ENCODE assay signal across 11 mouse cellular contexts in the genomic region with DNA sequence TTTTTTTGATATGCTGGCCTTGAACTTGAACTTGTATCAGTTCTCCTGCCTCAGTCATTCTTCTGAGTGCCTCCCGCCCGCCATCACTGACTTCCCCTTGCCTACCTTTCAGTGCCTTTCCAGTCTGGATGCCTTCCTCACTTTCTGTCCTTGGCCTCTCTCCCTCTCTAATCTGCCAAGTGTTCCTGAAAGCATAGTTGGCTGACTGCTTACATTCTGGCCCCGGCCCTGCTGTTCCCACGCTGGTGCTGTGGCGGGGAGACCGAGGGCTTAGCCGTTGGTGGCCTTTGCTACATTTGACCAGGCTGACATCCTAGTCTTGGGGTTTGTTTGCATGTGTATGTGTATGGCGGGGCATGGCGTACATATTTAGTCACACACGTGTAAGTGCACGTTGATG. TPM values are rescaled to one million over a fixed set of nuclear protein-coding genes. Genes with fewer than 3 reads are reported as not detected.
DNase-seq lines count a peak whose midpoint lies in the region.
"Had no signal": no experiment of that assay in that cellular context is flagged by ENCODE, and none has a peak within 500 bp of the region (broad histone marks: within the 10 kb centered on the region; RNA-seq: fewer than 3 reads in every experiment).

No protein-coding gene starts in this region.

- DNase-seq in adrenal gland, adult 2 months, result peak; percentile 50
- no peak for DNase-seq in adrenal gland, adult 8-10 months
- peak; percentile 26 to 43 for DNase-seq in heart, postnatal 10 days
- DNase-seq in heart, postnatal 4 days, result no peak
- DNase-seq in Muller cell, postnatal 12 days (ENCODE audit: inconsistent ontology term), result peak; percentile 34
- DNase-seq in cerebellum, postnatal 10 days, result peak; percentile 76 to 82
- DNase-seq in lung, postnatal 14 days, result no peak
- no peak for DNase-seq in lung, adult 18-20 months
- DNase-seq: kidney, adult 11 months; kidney, postnatal 14 days; spleen, adult 18-20 months had no signal

- intact Hi-C loops in heart, postnatal 10 days (cut with DNase I), result no loop called here

RNA-seq across cellular contexts. Expression of gene Mtf1, which starts 14.0 kb away (rescaled TPM):
- 10 to 100 TPM; 22.8 to 25.3 TPM for total RNA-seq in adrenal gland, adult 2 months (2021)
- 5.5 and 7.1 TPM in 2 replicates for polyA plus RNA-seq in adrenal gland, adult 2 months (2012; rRNA removed)
- 10 to 100 TPM; 24.8 to 33.8 (median 28.5) TPM for total RNA-seq in adrenal gland, adult 8-10 months (2022)
- 10 to 100 TPM; 17.4 to 17.6 TPM for total RNA-seq in heart, postnatal 10 days (2021)
- total RNA-seq in heart, postnatal 4 days (2021), result 10 to 100 TPM; 15.2 to 15.3 TPM

RNA-seq across cellular contexts. Expression of gene Yrdc, which starts 34.6 kb away (rescaled TPM):
- total RNA-seq in adrenal gland, adult 2 months (2021), result 10 to 100 TPM; 34.9 to 39.5 TPM
- polyA plus RNA-seq in adrenal gland, adult 2 months (2012; rRNA removed), result 45.0 and 48.5 TPM in 2 replicates
- 10 to 100 TPM; 40.9 to 53.4 (median 43.2) TPM for total RNA-seq in adrenal gland, adult 8-10 months (2022)
- 10 to 100 TPM; 20.9 to 24.4 TPM for total RNA-seq in heart, postnatal 10 days (2021)
- 10 to 100 TPM; 25.9 to 28.4 TPM for total RNA-seq in heart, postnatal 4 days (2021)

RNA-seq across cellular contexts. Expression of gene 1110065P20Rik, which starts 35.1 kb away (rescaled TPM):
- total RNA-seq in adrenal gland, adult 2 months (2021), result 10 to 100 TPM; 29.3 to 47.0 TPM
- 63.4 and 70.0 TPM in 2 replicates for polyA plus RNA-seq in adrenal gland, adult 2 months (2012; rRNA removed)
- 10 to 100 TPM; 45.1 to 51.4 (median 49.2) TPM for total RNA-seq in adrenal gland, adult 8-10 months (2022)
- total RNA-seq in heart, postnatal 10 days (2021), result 10 to 100 TPM; 28.7 to 33.5 TPM
- 10 to 100 TPM; 29.8 to 35.6 TPM for total RNA-seq in heart, postnatal 4 days (2021)

RNA-seq across cellular contexts. Expression of gene Maneal, which starts 46.1 kb away (rescaled TPM):
- total RNA-seq in adrenal gland, adult 2 months (2021), result 1 to 10 TPM; 4.7 TPM
- 5.9 and 6.5 TPM in 2 replicates for polyA plus RNA-seq in adrenal gland, adult 2 months (2012; rRNA removed)
- total RNA-seq in adrenal gland, adult 8-10 months (2022), result 1 to 10 TPM; 6.4 to 7.2 (median 6.8) TPM
- total RNA-seq in heart, postnatal 10 days (2021), result under 1 TPM; 0.10 to 0.22 TPM
- under 1 TPM in 1 of 2 experiments, not detected in 1; 0.11 TPM for total RNA-seq in heart, postnatal 4 days (2021)

Comparison
In these comparisons a context has a peak if more than half of its experiments do, and no peak if none do; other contexts are left out.
1. DNase-seq: peak in adrenal gland, adult 2 months (single experiment), heart, postnatal 10 days (2 of 2), Muller cell, postnatal 12 days (single experiment) and cerebellum, postnatal 10 days (2 of 2); none in adrenal gland, adult 8-10 months (single experiment), heart, postnatal 4 days (single experiment), lung, postnatal 14 days (single experiment) and lung, adult 18-20 months (0 of 2).